Mouse (Mus musculus) forebrain, embryonic 12.5 days (tissue): ENCODE data around the gene 4930415L06Rik. TPM values are rescaled to one million over a fixed set of nuclear protein-coding genes. Genes with fewer than 3 reads are reported as not detected.

Experiments used
- ATAC-seq: fragments of 200-750 bp; cut with Nextera tagmentation; 2 replicates; pipeline ENCODE4 v1.8.0; 2017; ENCODE audit warnings: moderate TSS enrichment; ENCODE audit not compliant: low FRiP score
- H3K27ac ChIP-seq: fragments of 300-500 bp; sonication (generic); 2 replicates; pipeline ENCODE4 v1.5.1; 2016; ENCODE audit warnings: mild to moderate bottlenecking
- H3K27me3 ChIP-seq: fragments of 300-500 bp; sonication (generic); 2 replicates; pipeline ENCODE4 v1.6.1; 2016; ENCODE audit warnings: mild to moderate bottlenecking
- H3K36me3 ChIP-seq: fragments of 300-500 bp; sonication (generic); replicated peaks from 2 replicates; pipeline ENCODE4 v1.6.1; 2016; ENCODE audit warnings: mild to moderate bottlenecking
- H3K4me1 ChIP-seq: fragments of 300-500 bp; sonication (generic); 2 replicates; pipeline ENCODE4 v1.6.1; 2016
- H3K4me2 ChIP-seq: fragments of 300-500 bp; sonication (generic); 2 replicates; pipeline ENCODE4 v1.6.1; 2016; ENCODE audit warnings: mild to moderate bottlenecking, moderate library complexity
- H3K4me3 ChIP-seq: fragments of 300-500 bp; sonication (generic); replicated peaks from 2 replicates; pipeline ENCODE4 v1.5.1; 2016; ENCODE audit warnings: mild to moderate bottlenecking
- H3K9ac ChIP-seq: fragments of 300-500 bp; sonication (generic); 2 replicates; pipeline ENCODE4 v1.6.1; 2016; ENCODE audit warnings: mild to moderate bottlenecking
- H3K9me3 ChIP-seq: fragments of 300-500 bp; sonication (generic); 2 replicates; pipeline ENCODE4 v1.6.1; 2016
- WGBS: fragments of 180-500 bp; shearing (Covaris S2); methylation state at CpG from one replicate; pipeline ENCODE4 v1.1.7; 2016; 5-methylcytosine and 5-hydroxymethylcytosine counted together
- polyA plus RNA-seq: library from polyadenylated mRNA; unstranded; fragments of >200 nt; fragmentation: Nextera tagmentation; extraction: Ambion mirVana; gene quantifications from 2 replicates; pipeline ENCODE4 v1.2.1, GENCODE M21; 2016

Gene 4930415L06Rik
- not detected in 2 replicates for polyA plus RNA-seq

DNA sequence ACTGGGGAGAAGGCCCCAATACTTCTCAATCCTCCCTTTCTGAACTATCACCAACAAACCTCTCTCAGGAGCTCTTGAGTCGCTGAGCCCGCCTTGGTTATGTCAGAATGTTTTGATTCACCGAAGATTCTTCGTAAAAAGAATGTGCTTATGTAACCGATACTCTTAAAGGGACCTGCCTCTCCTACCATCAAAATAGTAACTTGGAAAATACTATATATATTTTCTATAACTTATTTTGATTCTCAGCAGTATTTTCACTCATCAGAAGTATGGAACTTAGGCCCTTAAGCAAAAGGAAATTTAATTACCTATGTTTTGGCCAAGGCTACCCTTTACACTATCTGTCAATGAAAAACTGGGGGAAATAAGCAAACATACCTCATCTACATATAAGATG, at the start of gene 4930415L06Rik:
Gene 4930415L06Rik, minus strand, starts transcription at position 101 of the 400 bp plus-strand sequence.
- ATAC-seq, result no peak
- Histone ChIP-seq H3K9me3 (no peaks in the 10 kb centered on the region), H3K4me1 (no peaks in the 10 kb centered on the region), H3K4me3 (no peak within 1 kb of the TSS), H3K27me3 (no peaks in the 10 kb centered on the region), H3K36me3 (no peaks in the 10 kb centered on the region), H3K27ac (no peak within 1 kb of the TSS), H3K4me2 (no peak within 1 kb of the TSS), H3K9ac (no peak within 1 kb of the TSS)
- WGBS, result 90% methylated on average over 5 of the region's 5 CpGs

DNA sequence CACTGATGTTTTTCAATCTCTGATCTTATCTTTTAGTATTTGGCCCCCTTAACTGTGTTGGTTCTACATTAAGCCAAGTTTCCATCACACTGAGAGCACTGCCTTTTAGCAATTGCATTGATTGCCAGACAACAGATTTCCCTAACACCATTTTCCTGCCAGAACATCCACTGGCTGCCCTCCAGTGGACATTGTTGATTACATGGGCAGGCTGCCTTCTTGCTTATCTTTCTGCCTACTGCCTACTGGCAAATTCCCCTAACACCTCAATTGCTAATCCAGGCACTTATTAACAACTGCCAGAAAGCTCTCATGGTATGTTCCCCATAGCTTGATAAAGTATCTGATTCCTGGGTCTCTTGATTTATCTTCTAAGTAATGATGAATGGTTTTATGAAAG, 46.0 kb upstream of the 4930415L06Rik start:
- Histone ChIP-seq H3K9ac (no peak overlapping the region), H3K4me1 (no peaks in the 10 kb centered on the region), H3K9me3 (no peaks in the 10 kb centered on the region), H3K27me3 (no peaks in the 10 kb centered on the region), H3K36me3 (no peaks in the 10 kb centered on the region), H3K4me2 (no peak overlapping the region), H3K27ac (no peak overlapping the region), H3K4me3 (no peak overlapping the region)
- no peak for ATAC-seq

DNA sequence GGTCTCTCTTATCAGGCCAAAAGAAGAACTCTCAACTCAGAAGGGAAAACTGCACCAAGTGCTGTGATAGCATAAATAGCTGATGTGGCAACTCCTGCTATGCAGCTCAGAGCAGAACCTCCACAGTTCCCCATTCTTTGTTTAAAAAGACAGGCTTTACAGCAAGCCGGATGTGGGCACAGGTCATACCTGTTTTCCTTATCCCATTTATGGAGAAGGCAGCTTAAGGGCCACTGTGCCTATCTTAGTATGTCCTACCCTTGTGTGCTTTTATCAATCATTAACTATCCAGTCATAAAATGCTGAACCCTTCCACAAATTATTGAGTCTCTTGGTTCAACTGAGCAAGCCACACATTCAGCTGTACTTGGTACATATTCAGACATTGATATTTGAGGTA, 27.8 kb downstream of the 4930415L06Rik start:
- H3K4me1 ChIP-seq, result no peaks in the 10 kb centered on the region
- no peaks in the 10 kb centered on the region for H3K36me3 ChIP-seq
- no peaks in the 10 kb centered on the region for H3K27me3 ChIP-seq
- no peak overlapping the region for H3K4me3 ChIP-seq
- 84% methylated on average over 1 of the region's 1 CpGs for WGBS
- H3K9ac ChIP-seq, result no peak overlapping the region
- no peak for ATAC-seq
- no peak overlapping the region for H3K27ac ChIP-seq
- H3K9me3 ChIP-seq, result no peaks in the 10 kb centered on the region
- H3K4me2 ChIP-seq, result no peak overlapping the region

Other genes starting within 250 kb of the 4930415L06Rik start
- not detected in 2 replicates for gene 4932429P05Rik, start 180.6 kb downstream of the 4930415L06Rik start, polyA plus RNA-seq